Mouse (Mus musculus): ENCODE measurements around the gene Rassf7.
"Not testable (repeated sequence)": the region's sequence is repeated elsewhere in the genome, so short reads cannot be mapped to it uniquely, and the experiment has no call there.

Gene Rassf7

GRCm38 (mm10) chr7:141221249-141222125 lies 5.8 kb downstream of the Rassf7 start:
- DNase-seq (ENCODE audit: inconsistent age in 2 of 2, low spot score in 1 of 2), result peak; percentile 99

- DNase-seq (ENCODE audit: inconsistent age in 2 of 2, low spot score in 1 of 2), result no peak
These were observed 6.4 kb downstream of the Rassf7 start for GRCm38 (mm10) chr7:141222126-141222467.

GRCm38 (mm10) chr7:141222696-141223215 lies 7.1 kb downstream of the Rassf7 start:
- peak in 1 of 2 experiments; percentile 61 for DNase-seq (ENCODE audit: inconsistent age in 2 of 2, low spot score in 1 of 2)

- DNase-seq (ENCODE audit: inconsistent age in 2 of 2, low spot score in 1 of 2), result no peak
These were observed 10.9 kb downstream of the Rassf7 start for GRCm38 (mm10) chr7:141226535-141226934.

- DNase-seq (ENCODE audit: inconsistent age in 2 of 2, low spot score in 1 of 2), result no peak
These were observed 12.1 kb downstream of the Rassf7 start for GRCm38 (mm10) chr7:141227796-141228195.

GRCm38 (mm10) chr7:141228279-141229067 lies 12.8 kb downstream of the Rassf7 start, which contains the start of gene Phrf1:
Phrf1 (plus strand) TSS chr7:141228784.
- DNase-seq (ENCODE audit: inconsistent age in 2 of 2, low spot score in 1 of 2), result peak; percentile 91 to 98

GRCm38 (mm10) chr7:141229702-141230101 lies 14.0 kb downstream of the Rassf7 start:
- DNase-seq (ENCODE audit: inconsistent age in 2 of 2, low spot score in 1 of 2), result no peak

- DNase-seq (ENCODE audit: inconsistent age in 2 of 2, low spot score in 1 of 2), result peak in 1 of 2 experiments; percentile 29
These were observed 14.9 kb downstream of the Rassf7 start for GRCm38 (mm10) chr7:141230570-141230969.

GRCm38 (mm10) chr7:141231111-141231510 lies 15.5 kb downstream of the Rassf7 start:
- DNase-seq (ENCODE audit: inconsistent age in 2 of 2, low spot score in 1 of 2), result no peak

- DNase-seq (ENCODE audit: inconsistent age in 2 of 2, low spot score in 1 of 2), result no peak
These were observed 15.9 kb downstream of the Rassf7 start for GRCm38 (mm10) chr7:141231551-141231950.

GRCm38 (mm10) chr7:141250486-141250885 lies 34.8 kb downstream of the Rassf7 start:
- DNase-seq (ENCODE audit: inconsistent age in 2 of 2, low spot score in 1 of 2), result not testable (repeated sequence)

- DNase-seq (ENCODE audit: inconsistent age in 2 of 2, low spot score in 1 of 2), result no peak
These were observed 40.5 kb downstream of the Rassf7 start for GRCm38 (mm10) chr7:141256159-141256558.

- DNase-seq (ENCODE audit: inconsistent age in 2 of 2, low spot score in 1 of 2), result peak in 1 of 2 experiments; percentile 61
These were observed 45.8 kb downstream of the Rassf7 start for GRCm38 (mm10) chr7:141261480-141261879.

GRCm38 (mm10) chr7:141263640-141264039 lies 48.0 kb downstream of the Rassf7 start:
- no peak for DNase-seq (ENCODE audit: inconsistent age in 2 of 2, low spot score in 1 of 2)

- no peak for DNase-seq (ENCODE audit: inconsistent age in 2 of 2, low spot score in 1 of 2)
These were observed 48.5 kb downstream of the Rassf7 start for GRCm38 (mm10) chr7:141264041-141264700.

- DNase-seq (ENCODE audit: inconsistent age in 2 of 2, low spot score in 1 of 2), result peak; percentile 67 to 79
These were observed 49.2 kb downstream of the Rassf7 start for GRCm38 (mm10) chr7:141264761-141265410.

GRCm38 (mm10) chr7:141265411-141265738 lies 49.7 kb downstream of the Rassf7 start:
- DNase-seq (ENCODE audit: inconsistent age in 2 of 2, low spot score in 1 of 2), result peak in 1 of 2 experiments; percentile 65

GRCm38 (mm10) chr7:141265739-141266561 lies 50.3 kb downstream of the Rassf7 start, which contains the start of gene Irf7:
Irf7 (minus strand) TSS chr7:141266481.
- DNase-seq (ENCODE audit: inconsistent age in 2 of 2, low spot score in 1 of 2), result peak; percentile 79 to 92

All from adrenal gland, adult (tissue).